Mouse (Mus musculus) gastrocnemius, adult 2 months (tissue): ENCODE results near the gene Plcb1. TPM values are rescaled to one million over a fixed set of nuclear protein-coding genes. Genes with fewer than 3 reads are reported as not detected.
A peak's percentile ranks its signal among the peaks of the same experiment; 100 is the strongest.

Experiments
- DNase-seq: peaks from one replicate; pipeline ENCODE4 v3.0.0; 2022
- H3K27ac ChIP-seq: fragments of 200-600 bp; 2 replicates; pipeline ENCODE4 v1.8.1; 2022; ENCODE audit warnings: mild to moderate bottlenecking
- H3K4me3 ChIP-seq: fragments of 200-600 bp; 2 replicates; pipeline ENCODE4 v1.8.1; 2022; ENCODE audit warnings: mild to moderate bottlenecking, moderate library complexity
- CTCF ChIP-seq: fragments of 200-600 bp; IDR thresholded peaks from 2 replicates; pipeline ENCODE4 v1.8.1; 2022; ENCODE audit warnings: antibody characterized with exemption, mild to moderate bottlenecking, moderate library complexity
- intact Hi-C: fragments of 180-260 bp; cut with DNase I; formaldehyde crosslinking; loops from one replicate; pipeline ENCODE4 v1.15.1; 2025
- total RNA-seq, 2 experiments: library from RNA; stranded (reverse); gene quantifications; 2 replicates each; pipeline ENCODE4 v1.2.3; 2021

The Plcb1 gene
- total RNA-seq, 2 experiments from 2014 or later, result 1.1 to 1.8 TPM

DNA sequence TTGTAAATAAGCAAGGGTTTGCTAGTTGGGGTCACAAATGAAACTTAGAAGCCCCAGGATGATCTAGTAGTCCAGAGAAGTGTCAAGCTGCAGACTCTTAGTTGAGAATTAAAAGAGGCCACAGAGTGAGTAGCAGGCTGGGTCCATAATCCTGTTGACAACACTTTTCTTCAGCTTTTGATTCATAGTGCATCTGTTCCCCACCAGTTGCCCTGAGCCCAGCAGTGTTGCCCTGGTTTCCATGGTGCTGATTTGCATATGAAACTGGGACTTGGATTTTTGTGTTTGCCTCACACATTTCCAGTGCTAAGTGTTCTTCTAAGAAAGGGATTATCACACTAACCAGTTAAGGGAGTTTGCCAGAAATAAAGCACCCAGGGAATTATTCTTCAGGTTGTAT is 143.6 kb downstream of the Plcb1 start:
- intact Hi-C loops, result no loop called here
- no peak for TF ChIP-seq CTCF
- H3K27ac ChIP-seq, result no peak overlapping the region

DNA sequence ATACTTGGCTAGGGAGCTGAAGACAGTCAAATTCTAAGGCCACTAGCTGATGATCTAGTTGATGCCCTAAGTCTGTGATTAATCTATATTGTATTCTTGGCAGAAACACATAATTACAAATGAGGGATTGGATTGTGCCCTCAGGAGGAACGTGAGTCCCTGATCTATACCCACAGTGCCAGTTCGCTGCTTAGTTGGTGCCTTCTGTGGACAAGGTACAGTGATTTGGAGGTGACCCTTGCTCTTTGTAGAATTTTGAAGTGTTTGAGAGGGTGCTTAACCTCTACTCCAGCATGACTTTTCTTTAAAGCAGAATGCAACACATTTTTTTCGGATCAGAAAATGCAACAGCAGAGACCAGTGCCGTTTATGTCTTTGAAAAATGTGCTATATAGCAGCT is 145.1 kb downstream of the Plcb1 start:
- no peak for DNase-seq
- intact Hi-C loops, result no loop called here
- H3K4me3 ChIP-seq, result no peak overlapping the region
- H3K27ac ChIP-seq, result no peak overlapping the region
- TF ChIP-seq CTCF, result no peak

More for the DNA sequence above, 143.6 kb downstream of the Plcb1 start:
- no peak overlapping the region for H3K4me3 ChIP-seq
- no peak for DNase-seq

DNA sequence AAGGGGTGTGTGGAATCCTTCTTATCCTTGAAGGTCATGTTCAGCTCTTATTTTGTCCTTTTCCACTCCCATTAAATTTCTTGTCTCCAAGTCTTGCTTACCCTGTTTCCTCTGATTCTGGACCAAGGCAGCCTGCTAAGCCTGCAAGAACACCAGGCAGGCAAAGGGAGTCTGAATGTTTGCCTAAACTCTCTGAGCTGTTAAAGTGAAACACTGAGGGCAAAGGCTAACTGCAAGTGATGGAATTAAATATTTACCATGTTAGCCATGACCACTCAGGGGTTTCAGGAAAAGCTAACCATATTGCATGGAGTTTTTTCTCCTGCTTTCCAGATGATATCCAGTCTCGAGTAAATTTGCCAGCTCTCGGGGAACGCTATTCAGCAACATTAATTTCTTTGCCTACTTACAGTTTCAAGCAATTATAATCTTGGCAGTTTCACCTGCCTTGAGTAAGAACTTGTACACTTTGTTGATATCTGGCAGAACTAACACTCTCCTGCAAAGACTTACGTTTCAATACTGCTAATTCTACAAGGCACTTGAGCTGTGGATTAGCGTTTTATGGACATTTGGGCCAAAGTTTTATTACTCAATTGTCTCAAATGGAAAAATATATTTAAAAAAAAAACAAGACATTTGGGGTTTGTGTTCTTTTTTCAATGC is 146.0 kb downstream of the Plcb1 start:
- intact Hi-C loops, result no loop called here
- no peak for DNase-seq
- Histone ChIP-seq H3K27ac (no peak overlapping the region), H3K4me3 (no peak overlapping the region)
- no peak for TF ChIP-seq CTCF

DNA sequence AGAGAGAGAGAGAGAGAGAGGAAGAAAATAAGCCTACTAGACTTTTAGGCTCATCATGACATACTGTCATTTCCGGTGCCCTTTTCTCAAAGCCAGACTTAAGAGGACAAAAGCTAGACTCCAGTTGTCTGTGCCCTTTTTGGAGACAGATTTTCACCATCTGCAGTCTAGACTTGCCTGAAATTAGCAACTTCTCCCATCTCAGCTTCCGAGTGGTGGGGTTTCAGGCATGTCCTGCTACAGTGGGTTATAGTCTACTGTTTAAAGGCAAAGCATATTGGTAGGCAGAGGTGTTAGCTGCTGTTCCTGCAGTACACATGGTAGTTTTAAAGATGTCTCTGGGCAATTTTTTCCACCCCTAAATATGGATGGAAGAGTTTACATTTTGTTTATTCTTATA is 149.6 kb downstream of the Plcb1 start:
- Histone ChIP-seq H3K4me3 (no peak overlapping the region), H3K27ac (no peak overlapping the region)
- DNase-seq, result no peak
- intact Hi-C loops, result no loop called here
- no peak for TF ChIP-seq CTCF

DNA sequence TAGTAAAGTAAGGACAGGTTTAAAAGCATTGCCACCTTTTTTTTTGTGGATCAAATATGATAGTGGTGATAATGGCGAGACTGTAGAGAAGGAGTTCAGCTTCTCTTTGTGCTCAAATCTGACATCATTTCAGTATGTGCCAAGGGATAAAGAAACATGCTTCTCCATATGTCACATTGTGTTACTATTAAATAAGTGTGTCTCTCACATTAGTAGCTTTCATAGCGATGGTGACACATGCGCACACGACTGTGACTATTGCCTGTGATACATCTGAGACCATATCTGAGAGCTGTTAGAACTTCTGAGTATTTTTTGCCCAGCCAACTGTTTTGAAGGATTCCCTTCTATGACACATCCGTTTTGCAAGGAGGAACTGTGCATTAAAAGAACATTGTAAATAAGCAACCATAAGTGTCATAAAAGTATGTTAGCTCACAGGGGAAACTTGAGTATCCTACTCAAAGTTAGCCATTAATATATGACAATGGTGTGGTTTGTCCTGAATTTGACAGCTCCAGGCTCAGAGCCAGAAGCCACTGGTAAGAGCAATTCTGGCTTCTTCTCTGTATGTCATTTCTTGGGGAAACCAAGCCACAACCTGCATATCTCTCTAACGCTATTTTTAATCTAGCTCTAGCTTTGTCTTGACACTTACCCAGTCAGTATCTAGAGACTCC is 150.2 kb downstream of the Plcb1 start:
- DNase-seq, result no peak
- H3K4me3 ChIP-seq, result no peak overlapping the region
- intact Hi-C loops, result no loop called here
- no peak overlapping the region for H3K27ac ChIP-seq
- no peak for TF ChIP-seq CTCF

DNA sequence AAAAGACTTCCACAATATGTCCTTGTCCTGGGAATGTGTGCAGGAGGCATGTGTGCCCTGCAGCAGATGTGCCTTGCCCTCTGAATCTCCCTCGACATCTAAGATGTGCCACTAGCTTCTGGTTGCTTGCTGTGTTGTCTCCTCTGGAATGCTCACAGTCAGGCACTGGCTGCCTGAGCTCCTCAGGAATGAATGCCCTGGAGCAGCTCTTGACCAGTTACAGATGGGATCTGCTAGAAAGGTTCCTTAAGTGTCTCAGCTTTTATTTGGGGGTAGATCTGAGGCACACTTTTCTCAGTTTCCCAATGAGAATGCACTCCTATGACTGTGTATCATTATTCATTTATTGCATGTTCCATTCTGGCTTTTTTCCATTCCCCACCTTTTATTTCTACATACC is 151.8 kb downstream of the Plcb1 start:
- Histone ChIP-seq H3K27ac (no peak overlapping the region), H3K4me3 (no peak overlapping the region)
- intact Hi-C loops, result no loop called here
- DNase-seq, result no peak
- no peak for TF ChIP-seq CTCF

DNA sequence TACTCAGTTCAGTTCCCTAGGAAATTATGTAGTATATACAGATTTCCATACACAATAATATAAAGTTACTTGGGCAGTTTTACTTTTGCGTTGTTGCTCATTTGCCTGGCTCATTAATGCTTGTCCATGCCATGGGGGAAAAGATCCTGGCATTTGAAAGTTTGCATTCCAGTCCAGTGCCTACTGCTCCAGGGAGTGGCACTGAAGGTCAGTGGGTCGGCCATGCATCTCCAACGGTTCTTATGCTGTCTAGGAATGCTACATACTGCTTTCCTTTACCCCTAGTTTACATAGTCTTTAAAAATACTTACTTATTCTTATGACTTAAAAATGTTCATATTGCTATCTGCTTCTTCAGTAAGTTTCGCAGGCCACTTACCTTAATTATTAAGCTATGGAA is 156.2 kb downstream of the Plcb1 start:
- intact Hi-C loops, result no loop called here
- no peak for DNase-seq
- H3K4me3 ChIP-seq, result no peak overlapping the region
- TF ChIP-seq CTCF, result no peak
- no peak overlapping the region for H3K27ac ChIP-seq

DNA sequence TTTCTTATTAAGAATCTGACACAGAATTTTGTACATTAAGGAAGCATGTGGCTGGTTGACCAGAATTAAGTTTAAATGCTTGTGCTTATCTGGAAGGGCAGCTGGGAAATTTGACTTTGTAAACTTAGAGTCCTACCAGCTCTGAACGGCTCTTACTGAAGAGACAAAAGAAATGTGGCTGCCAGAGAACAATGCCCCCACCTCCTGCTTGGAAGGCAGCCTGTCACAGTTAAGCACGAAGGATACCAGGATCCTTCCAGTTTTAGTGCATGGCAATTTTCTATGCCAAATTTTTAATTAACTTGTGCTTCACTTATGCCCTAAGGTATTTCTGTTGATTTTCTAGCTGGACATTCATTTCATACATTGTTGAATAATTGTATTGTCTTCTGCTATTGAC is 157.1 kb downstream of the Plcb1 start:
- no peak for DNase-seq
- no peak for TF ChIP-seq CTCF
- intact Hi-C loops, result no loop called here
- Histone ChIP-seq H3K27ac (no peak overlapping the region), H3K4me3 (no peak overlapping the region)

DNA sequence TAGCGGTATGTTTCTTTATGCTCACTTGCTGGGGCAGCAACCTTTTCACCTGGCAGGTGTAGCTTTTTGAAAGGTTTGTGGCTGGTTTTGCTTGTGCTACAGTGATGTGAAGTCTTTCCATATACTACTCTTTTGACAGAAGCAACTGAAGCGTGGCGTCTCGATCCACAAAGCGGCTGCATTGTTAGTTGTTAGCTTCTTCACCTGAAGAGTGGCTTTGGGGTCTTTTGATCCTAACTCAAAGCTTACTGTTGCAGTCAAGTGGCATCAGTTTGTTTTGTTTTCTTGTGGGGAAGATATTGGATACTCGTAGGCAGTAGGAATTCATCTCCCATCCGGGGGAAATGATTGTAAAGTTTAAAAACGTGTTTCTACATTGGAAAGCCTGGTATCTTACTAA is 160.5 kb downstream of the Plcb1 start:
- intact Hi-C loops, result no loop called here
- TF ChIP-seq CTCF, result no peak
- no peak overlapping the region for H3K27ac ChIP-seq
- H3K4me3 ChIP-seq, result no peak overlapping the region
- DNase-seq, result no peak

DNA sequence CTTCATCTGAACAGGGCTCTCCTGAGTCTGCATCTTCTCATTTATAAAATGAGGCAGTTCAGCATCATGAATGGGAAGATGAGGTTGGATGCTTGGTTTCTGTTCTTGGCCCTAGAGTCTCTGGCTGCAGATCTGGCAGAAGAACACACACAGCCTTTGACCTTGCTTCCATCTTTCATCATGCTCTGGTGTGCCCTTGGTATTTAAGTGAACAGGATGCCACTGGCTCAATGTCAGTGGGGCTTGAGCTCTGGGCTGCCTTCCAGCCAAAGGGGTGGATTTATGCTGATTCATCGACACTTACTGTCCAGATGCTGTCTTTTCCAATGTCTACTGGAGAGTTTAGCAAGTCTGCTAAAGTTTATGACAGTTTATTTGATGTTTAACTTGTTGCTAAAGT is 161.0 kb downstream of the Plcb1 start:
- intact Hi-C loops, result no loop called here
- no peak for TF ChIP-seq CTCF
- no peak overlapping the region for H3K4me3 ChIP-seq
- peak; percentile 49 for DNase-seq
- H3K27ac ChIP-seq, result no peak overlapping the region

DNA sequence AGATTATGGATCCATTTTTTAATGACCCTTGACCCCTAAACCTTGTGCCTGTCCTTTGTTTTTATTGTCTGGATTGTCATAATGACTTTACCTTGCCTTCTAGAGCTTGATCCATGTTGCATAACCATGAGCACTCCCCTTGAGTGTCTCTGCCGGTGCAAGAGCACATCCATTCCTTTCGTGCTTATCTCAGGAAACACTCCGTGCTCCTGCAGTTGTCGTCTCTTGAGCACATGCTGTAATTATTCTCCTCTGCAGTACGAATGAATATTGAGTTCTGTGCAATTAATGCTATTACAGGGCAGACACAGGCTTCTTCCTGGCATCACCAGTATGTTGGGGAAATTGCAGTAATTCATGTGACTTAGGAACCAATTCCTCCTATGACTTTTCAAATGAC is 166.2 kb downstream of the Plcb1 start:
- Histone ChIP-seq H3K4me3 (no peak overlapping the region), H3K27ac (no peak overlapping the region)
- intact Hi-C loops, result no loop called here
- no peak for TF ChIP-seq CTCF
- DNase-seq, result no peak

DNA sequence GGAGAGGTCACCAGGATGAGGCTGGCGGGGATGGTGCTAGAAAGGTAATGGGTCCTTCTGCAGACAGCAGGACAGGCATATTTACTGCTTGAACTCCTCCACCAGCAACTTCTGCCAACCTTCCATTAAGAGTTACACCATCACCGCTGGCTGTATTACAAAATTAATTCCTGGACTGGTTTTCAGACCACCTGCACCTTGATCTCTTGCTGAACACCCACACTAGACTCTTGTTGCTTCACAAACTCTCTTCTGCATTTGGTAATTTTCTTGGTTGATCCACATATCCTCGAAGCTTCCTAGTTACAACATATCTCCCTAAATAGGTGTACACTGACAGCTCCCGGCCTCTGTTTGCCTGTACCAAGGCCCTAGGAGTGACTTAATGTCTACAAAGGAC is 170.6 kb downstream of the Plcb1 start:
- Histone ChIP-seq H3K4me3 (no peak overlapping the region), H3K27ac (no peak overlapping the region)
- intact Hi-C loops, result no loop called here
- no peak for TF ChIP-seq CTCF
- DNase-seq, result no peak

DNA sequence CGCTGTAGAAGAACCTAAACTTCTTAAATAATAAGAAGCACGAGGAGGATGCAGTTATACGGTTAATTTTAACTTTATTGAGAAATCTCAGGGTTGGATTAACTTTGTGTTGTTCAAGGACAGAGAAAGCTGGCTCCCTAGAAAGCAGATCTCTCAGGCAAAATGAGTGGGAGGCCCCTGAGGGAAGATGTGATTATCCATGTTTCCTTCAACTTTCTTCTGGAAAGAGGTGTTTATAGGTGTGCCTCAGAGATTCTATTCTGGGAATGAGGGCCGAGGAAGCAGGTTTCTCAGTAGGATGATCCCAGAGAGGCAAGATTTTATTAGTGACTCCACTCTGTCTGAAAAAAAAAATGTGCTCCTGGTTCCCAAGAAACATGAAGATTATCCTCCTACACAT is 180.3 kb downstream of the Plcb1 start:
- Histone ChIP-seq H3K27ac (no peak overlapping the region), H3K4me3 (no peak overlapping the region)
- no peak for TF ChIP-seq CTCF
- DNase-seq, result no peak
- intact Hi-C loops, result no loop called here

DNA sequence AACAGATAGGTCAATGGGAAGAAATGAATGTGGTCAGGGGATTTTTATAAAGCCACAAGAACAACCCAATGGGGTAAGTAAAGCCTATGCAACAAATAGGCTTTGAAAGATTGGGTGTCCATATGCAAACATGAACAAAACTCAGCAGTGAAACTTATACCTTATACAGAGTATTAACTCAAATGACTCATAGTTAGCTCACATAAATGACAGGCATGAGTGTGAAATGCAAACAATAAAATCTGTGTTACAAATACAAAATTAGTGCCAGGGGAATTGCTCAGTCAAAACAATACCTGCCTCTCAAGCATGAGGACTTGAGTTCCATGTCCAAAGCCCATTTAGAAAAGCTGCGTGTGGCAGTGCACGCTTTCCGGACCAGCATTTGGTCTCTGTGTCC is 182.5 kb downstream of the Plcb1 start:
- no peak overlapping the region for H3K27ac ChIP-seq
- TF ChIP-seq CTCF, result no peak
- intact Hi-C loops, result no loop called here
- no peak for DNase-seq
- H3K4me3 ChIP-seq, result no peak overlapping the region
